Mouse (Mus musculus): Measurements from ENCODE around the gene Snx3. TPM values are rescaled to one million over a fixed set of nuclear protein-coding genes. Genes with fewer than 3 reads are reported as not detected.

The Snx3 gene
- 227 and 238 TPM in 2 replicates for polyA plus RNA-seq (2014; fragmentation: Nextera tagmentation; extraction: Ambion mirVana)

GRCm38 (mm10) chr10:42501775-42502348 lies at the start of gene Snx3:
Gene Snx3 (plus strand): TSS chr10:42502030.
- DNase-seq (ENCODE audit: low spot score) (peak; percentile 95), ATAC-seq (ENCODE audit: low FRiP score) (peak; percentile 97)
- peak within 1 kb of the TSS; percentile 81 for H3K9ac ChIP-seq (ENCODE audit: low read depth, low read length)
- peak within 1 kb of the TSS; percentile 73 for H3K4me3 ChIP-seq (ENCODE audit: low read depth, low read length)
- H3K4me1 ChIP-seq (replicated peaks; ENCODE audit: control insufficient read depth, insufficient read depth, low read length): no peaks in the 10 kb centered on the region
- H3K27me3 ChIP-seq (ENCODE audit: control insufficient read depth, insufficient read depth, low read length): no peaks in the 10 kb centered on the region
- H3K4me2 ChIP-seq (replicated peaks; ENCODE audit: low read depth, low read length): peak within 1 kb of the TSS; percentile 70
- peak within 1 kb of the TSS; percentile 90 for H3K27ac ChIP-seq (ENCODE audit: low read depth, low read length)
- H3K9me3 ChIP-seq (ENCODE audit: control insufficient read depth, low read length): no peaks in the 10 kb centered on the region
- under 1% methylated on average over 61 of the region's 68 CpGs for WGBS
- H3K36me3 ChIP-seq (ENCODE audit: control insufficient read depth, insufficient read depth, low read length): no peaks in the 10 kb centered on the region

DNA sequence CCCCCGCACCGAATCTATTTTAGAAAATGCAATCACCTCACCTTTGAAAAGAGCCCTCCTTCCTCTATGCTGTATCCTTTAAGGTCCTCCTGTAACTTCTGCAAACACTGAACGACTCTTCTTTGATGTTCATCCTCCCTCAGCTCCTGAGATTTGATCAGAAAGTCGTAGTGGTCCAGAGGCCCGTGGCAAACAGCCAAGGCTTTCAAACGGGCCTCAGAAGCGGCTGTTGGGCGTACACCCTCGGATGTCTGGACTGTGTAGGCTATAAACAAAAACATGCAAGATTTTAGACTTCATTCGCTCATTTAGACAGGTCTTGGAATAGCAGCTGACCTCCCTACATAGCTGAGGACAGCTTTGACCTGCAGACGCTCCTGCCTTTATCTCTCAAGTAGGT lies 47.6 kb upstream of the Snx3 start:
- Histone ChIP-seq H3K4me2 (replicated peaks; ENCODE audit: low read depth, low read length) (no peak overlapping the region), H3K9me3 (ENCODE audit: control insufficient read depth, low read length) (no peaks in the 10 kb centered on the region), H3K36me3 (ENCODE audit: control insufficient read depth, insufficient read depth, low read length) (no peaks in the 10 kb centered on the region), H3K27me3 (ENCODE audit: control insufficient read depth, insufficient read depth, low read length) (no peaks in the 10 kb centered on the region), H3K9ac (ENCODE audit: low read depth, low read length) (no peak overlapping the region), H3K4me1 (replicated peaks; ENCODE audit: control insufficient read depth, insufficient read depth, low read length) (no peaks in the 10 kb centered on the region), H3K27ac (ENCODE audit: low read depth, low read length) (no peak overlapping the region), H3K4me3 (ENCODE audit: low read depth, low read length) (no peak overlapping the region)
- WGBS: 88% methylated on average over 11 of the region's 11 CpGs
- DNase-seq (ENCODE audit: low spot score) (no peak), ATAC-seq (ENCODE audit: low FRiP score) (no peak)

DNA sequence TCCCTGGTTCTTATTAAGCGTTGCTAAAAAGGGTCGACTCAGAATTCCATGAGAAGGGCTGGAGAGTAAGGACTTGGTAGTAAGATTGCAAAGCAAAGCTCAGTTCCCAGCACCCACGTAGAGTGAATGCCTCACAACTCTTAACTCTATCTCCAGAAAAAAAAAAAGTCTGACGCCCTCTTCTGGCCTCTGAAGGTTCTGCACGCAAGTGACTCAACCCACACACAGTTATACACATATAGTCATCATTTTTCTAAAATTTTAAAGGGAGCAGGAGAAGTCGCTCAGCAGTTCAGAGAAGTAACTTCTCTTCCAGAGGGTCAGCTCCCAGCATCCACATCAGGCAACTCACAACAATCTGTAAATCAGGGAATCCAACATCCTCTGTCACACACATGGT lies 47.1 kb upstream of the Snx3 start:
- ATAC-seq (ENCODE audit: low FRiP score) (no peak), DNase-seq (ENCODE audit: low spot score) (no peak)
- Histone ChIP-seq H3K27me3 (ENCODE audit: control insufficient read depth, insufficient read depth, low read length) (no peaks in the 10 kb centered on the region), H3K4me2 (replicated peaks; ENCODE audit: low read depth, low read length) (no peak overlapping the region), H3K4me1 (replicated peaks; ENCODE audit: control insufficient read depth, insufficient read depth, low read length) (no peaks in the 10 kb centered on the region), H3K27ac (ENCODE audit: low read depth, low read length) (no peak overlapping the region), H3K4me3 (ENCODE audit: low read depth, low read length) (no peak overlapping the region), H3K9me3 (ENCODE audit: control insufficient read depth, low read length) (no peaks in the 10 kb centered on the region), H3K9ac (ENCODE audit: low read depth, low read length) (no peak overlapping the region), H3K36me3 (ENCODE audit: control insufficient read depth, insufficient read depth, low read length) (no peaks in the 10 kb centered on the region)
- WGBS: 88% methylated on average over 6 of the region's 6 CpGs

DNA sequence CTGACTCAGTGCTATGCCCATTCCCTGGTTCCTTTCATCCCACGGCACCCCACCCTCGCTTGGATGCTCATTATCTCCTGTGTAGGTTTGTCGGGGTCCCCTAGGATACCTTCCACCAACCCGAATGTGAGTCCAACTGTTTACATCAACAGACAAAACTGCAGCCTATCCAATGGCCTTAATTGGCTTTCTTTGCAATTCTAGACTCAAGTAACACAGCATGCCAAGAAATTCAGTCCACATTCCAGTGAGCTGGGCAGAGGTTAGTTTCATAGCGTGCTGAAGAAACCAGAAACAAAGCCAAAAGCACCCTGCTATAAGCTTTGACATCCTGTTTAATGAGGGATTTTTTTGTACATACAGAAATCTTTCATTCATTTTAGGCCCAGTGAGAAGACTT lies 45.8 kb upstream of the Snx3 start:
- no peaks in the 10 kb centered on the region for H3K9me3 ChIP-seq (ENCODE audit: control insufficient read depth, low read length)
- no peak overlapping the region for H3K9ac ChIP-seq (ENCODE audit: low read depth, low read length)
- WGBS: 92% methylated on average over 5 of the region's 5 CpGs
- H3K4me2 ChIP-seq (replicated peaks; ENCODE audit: low read depth, low read length): no peak overlapping the region
- ATAC-seq (ENCODE audit: low FRiP score) (no peak), DNase-seq (ENCODE audit: low spot score) (no peak)
- H3K36me3 ChIP-seq (ENCODE audit: control insufficient read depth, insufficient read depth, low read length): no peaks in the 10 kb centered on the region
- no peak overlapping the region for H3K4me3 ChIP-seq (ENCODE audit: low read depth, low read length)
- H3K4me1 ChIP-seq (replicated peaks; ENCODE audit: control insufficient read depth, insufficient read depth, low read length): no peaks in the 10 kb centered on the region
- no peaks in the 10 kb centered on the region for H3K27me3 ChIP-seq (ENCODE audit: control insufficient read depth, insufficient read depth, low read length)
- no peak overlapping the region for H3K27ac ChIP-seq (ENCODE audit: low read depth, low read length)

- Histone ChIP-seq H3K9ac (ENCODE audit: low read depth, low read length) (no peak overlapping the region), H3K9me3 (ENCODE audit: control insufficient read depth, low read length) (no peaks in the 10 kb centered on the region), H3K4me1 (replicated peaks; ENCODE audit: control insufficient read depth, insufficient read depth, low read length) (no peaks in the 10 kb centered on the region), H3K4me3 (ENCODE audit: low read depth, low read length) (no peak overlapping the region), H3K27me3 (ENCODE audit: control insufficient read depth, insufficient read depth, low read length) (no peaks in the 10 kb centered on the region), H3K36me3 (ENCODE audit: control insufficient read depth, insufficient read depth, low read length) (no peaks in the 10 kb centered on the region), H3K27ac (ENCODE audit: low read depth, low read length) (no peak overlapping the region), H3K4me2 (replicated peaks; ENCODE audit: low read depth, low read length) (no peak overlapping the region)
- DNase-seq (ENCODE audit: low spot score): no peak
- WGBS: 81% methylated on average over 9 of the region's 9 CpGs
- ATAC-seq (ENCODE audit: low FRiP score): no peak
Measured at GRCm38 (mm10) chr10:42457557-42458191, 44.2 kb upstream of the Snx3 start.

- ATAC-seq (ENCODE audit: low FRiP score): no peak
- H3K9ac ChIP-seq (ENCODE audit: low read depth, low read length): no peak overlapping the region
- H3K4me2 ChIP-seq (replicated peaks; ENCODE audit: low read depth, low read length): no peak overlapping the region
- H3K27ac ChIP-seq (ENCODE audit: low read depth, low read length): no peak overlapping the region
- DNase-seq (ENCODE audit: low spot score): no peak
- no peaks in the 10 kb centered on the region for H3K36me3 ChIP-seq (ENCODE audit: control insufficient read depth, insufficient read depth, low read length)
- no peaks in the 10 kb centered on the region for H3K4me1 ChIP-seq (replicated peaks; ENCODE audit: control insufficient read depth, insufficient read depth, low read length)
- no peaks in the 10 kb centered on the region for H3K27me3 ChIP-seq (ENCODE audit: control insufficient read depth, insufficient read depth, low read length)
- H3K4me3 ChIP-seq (ENCODE audit: low read depth, low read length): no peak overlapping the region
- 57% methylated on average over 5 of the region's 5 CpGs for WGBS
- H3K9me3 ChIP-seq (ENCODE audit: control insufficient read depth, low read length): no peaks in the 10 kb centered on the region
Measured at GRCm38 (mm10) chr10:42464224-42464623, 37.6 kb upstream of the Snx3 start.

GRCm38 (mm10) chr10:42464805-42465204 lies 37.0 kb upstream of the Snx3 start:
- H3K4me3 ChIP-seq (ENCODE audit: low read depth, low read length): no peak overlapping the region
- H3K4me1 ChIP-seq (replicated peaks; ENCODE audit: control insufficient read depth, insufficient read depth, low read length): no peaks in the 10 kb centered on the region
- 84% methylated on average over 14 of the region's 14 CpGs for WGBS
- no peaks in the 10 kb centered on the region for H3K36me3 ChIP-seq (ENCODE audit: control insufficient read depth, insufficient read depth, low read length)
- DNase-seq (ENCODE audit: low spot score) (no peak), ATAC-seq (ENCODE audit: low FRiP score) (no peak)
- no peaks in the 10 kb centered on the region for H3K27me3 ChIP-seq (ENCODE audit: control insufficient read depth, insufficient read depth, low read length)
- H3K27ac ChIP-seq (ENCODE audit: low read depth, low read length): no peak overlapping the region
- no peak overlapping the region for H3K4me2 ChIP-seq (replicated peaks; ENCODE audit: low read depth, low read length)
- H3K9me3 ChIP-seq (ENCODE audit: control insufficient read depth, low read length): no peaks in the 10 kb centered on the region
- H3K9ac ChIP-seq (ENCODE audit: low read depth, low read length): no peak overlapping the region

- Histone ChIP-seq H3K4me2 (replicated peaks; ENCODE audit: low read depth, low read length) (no peak overlapping the region), H3K9me3 (ENCODE audit: control insufficient read depth, low read length) (no peaks in the 10 kb centered on the region), H3K27ac (ENCODE audit: low read depth, low read length) (no peak overlapping the region), H3K9ac (ENCODE audit: low read depth, low read length) (no peak overlapping the region), H3K36me3 (ENCODE audit: control insufficient read depth, insufficient read depth, low read length) (no peaks in the 10 kb centered on the region), H3K4me3 (ENCODE audit: low read depth, low read length) (no peak overlapping the region), H3K4me1 (replicated peaks; ENCODE audit: control insufficient read depth, insufficient read depth, low read length) (no peaks in the 10 kb centered on the region), H3K27me3 (ENCODE audit: control insufficient read depth, insufficient read depth, low read length) (no peaks in the 10 kb centered on the region)
- ATAC-seq (ENCODE audit: low FRiP score): no peak
- no peak for DNase-seq (ENCODE audit: low spot score)
- WGBS: 81% methylated on average over 6 of the region's 6 CpGs
Measured at GRCm38 (mm10) chr10:42474946-42475514, 26.8 kb upstream of the Snx3 start.

Measured in hindbrain, embryonic 11.5 days (tissue).